Mouse (Mus musculus) lung, postnatal 36 days (tissue): ENCODE data around the gene Cep55.

ENCODE experiments used
- DNase-seq: peaks from one replicate; pipeline ENCODE4 v3.0.0; 2022; ENCODE audit warnings: mixed read lengths

Cep55 gene

GRCm38 (mm10) chr19:38045198-38045597 is 9.6 kb upstream of the Cep55 start:
- DNase-seq, result no peak

DNA sequence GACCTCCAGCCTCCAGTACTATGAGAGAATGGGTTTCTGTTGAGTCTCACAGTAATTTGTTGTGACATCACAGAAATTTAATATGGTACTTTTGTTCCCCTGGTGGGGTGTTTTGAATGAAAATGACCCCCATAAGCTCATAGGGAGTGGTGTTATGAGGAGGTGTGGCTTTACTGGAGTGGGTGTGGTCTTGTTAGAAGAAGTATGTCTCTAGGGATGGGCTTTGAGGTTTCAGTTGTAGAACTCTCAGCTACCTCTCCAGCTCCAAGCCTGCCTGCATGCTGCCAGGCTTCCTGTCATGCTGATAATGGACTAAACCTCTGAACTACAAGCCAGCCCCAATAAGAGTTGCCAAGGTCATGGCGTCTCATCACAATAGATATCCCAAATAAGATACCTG is 5.1 kb upstream of the Cep55 start:
- DNase-seq, result no peak

DNA sequence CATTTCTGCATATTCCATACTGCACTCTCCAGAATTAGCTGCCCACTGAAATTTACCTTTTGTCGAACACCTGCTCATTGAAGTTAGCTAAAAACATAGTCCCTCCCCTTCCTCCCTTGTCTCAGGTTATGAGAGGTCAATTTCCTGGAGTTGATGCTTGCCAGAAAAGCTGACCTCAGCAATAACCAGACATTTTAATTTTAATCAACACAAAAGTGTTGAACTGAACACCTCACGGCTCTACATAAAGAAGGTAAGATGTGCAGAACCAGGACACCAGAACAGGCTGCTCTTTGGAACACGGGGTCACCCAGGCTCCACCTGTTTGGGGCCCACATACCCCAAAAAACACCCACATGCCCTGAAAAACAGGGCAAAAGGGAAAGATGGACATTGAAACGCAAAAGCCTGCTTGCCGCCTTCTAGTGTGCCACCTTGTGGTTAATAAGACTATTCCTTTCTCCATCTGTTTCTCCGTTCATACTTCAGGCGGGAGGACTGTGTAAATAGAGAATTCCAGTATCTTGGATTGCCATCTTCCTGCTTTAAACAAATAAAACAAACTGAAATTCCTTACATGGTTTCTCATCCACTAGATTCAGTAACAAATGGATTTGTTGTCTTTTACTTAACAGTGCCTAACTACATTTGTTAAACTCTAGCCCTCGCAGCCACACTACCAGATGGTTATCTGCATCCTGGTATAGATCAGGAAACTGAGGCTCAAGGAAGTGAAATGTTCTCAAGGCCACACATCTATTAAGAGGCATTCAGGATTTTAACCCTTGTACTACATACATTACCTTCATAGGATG is 1.4 kb upstream of the Cep55 start:
- DNase-seq, result peak; percentile 34

DNA sequence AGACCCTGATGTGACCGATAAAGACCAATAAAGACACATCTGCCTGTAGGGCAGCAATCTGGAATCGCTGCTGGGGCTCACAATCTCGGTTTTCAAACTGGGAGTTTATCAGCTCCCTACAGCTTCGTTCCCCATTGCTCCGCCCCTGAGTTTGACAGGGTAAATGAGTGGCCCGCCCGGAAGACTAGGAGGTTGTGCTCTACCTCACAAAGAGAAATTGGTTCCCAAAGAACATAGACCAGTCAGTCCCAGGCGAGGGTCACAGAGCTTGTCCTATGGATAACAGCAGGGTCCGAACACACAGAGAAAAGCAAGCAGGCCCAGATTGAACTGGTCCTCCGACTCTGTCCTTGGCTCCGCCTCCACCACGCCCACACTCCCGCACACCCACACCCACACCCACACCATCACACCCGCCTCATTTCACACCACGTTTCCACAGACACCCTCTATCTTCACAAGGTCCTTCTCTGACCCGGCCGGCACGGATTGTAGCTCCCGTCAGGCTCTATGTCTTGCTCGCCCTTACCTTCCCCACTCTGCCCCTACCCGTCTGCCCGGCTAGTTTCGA is 577 bp upstream of the Cep55 start:
- peak; percentile 88 for DNase-seq

- DNase-seq, result no peak
Measured at GRCm38 (mm10) chr19:38055798-38056197, 987 bp downstream of the Cep55 start.

DNA sequence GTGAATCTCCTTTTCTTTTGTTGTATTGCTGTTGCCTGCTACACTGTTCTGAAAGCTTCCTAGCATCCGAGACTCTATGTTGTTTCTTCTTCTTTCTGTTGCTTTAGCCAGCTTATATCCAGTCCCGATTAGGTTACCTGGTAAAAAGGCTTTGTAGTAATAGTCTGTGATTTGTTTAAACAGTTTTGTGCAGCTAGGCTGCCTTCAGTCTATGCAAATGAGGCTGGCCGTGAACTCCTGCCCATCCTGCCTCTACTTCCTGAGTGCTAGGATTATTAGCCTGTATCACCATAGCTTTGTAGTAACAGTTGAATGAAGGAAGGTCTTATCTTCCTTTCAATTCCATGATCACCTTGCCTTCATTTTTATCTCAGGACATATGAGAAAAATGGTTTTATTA is 1.5 kb downstream of the Cep55 start:
- DNase-seq, result no peak

DNA sequence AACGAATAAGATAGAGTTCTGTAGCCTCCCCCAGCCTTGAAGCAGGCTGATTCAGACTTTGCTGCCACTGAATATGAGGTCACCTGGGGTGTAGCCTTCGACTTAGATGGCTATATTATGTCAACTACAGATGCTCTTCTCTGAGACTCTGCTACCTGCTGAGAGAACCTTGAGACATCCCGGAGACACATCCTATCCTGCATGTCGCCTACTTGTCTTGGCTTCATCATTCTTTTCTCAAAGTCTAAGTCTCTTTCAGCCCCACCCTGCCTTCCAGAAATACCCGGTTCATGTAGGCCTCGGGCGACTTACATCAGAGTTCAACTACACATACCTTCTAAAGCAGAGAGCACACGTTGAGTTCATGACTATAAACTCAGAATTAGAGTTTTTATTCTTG is 2.1 kb downstream of the Cep55 start:
- DNase-seq, result no peak

GRCm38 (mm10) chr19:38063201-38063600 is 8.4 kb downstream of the Cep55 start:
- DNase-seq, result no peak

- no peak for DNase-seq
Measured at GRCm38 (mm10) chr19:38064051-38064450, 9.2 kb downstream of the Cep55 start.

- no peak for DNase-seq
Measured at GRCm38 (mm10) chr19:38073226-38073625, 18.4 kb downstream of the Cep55 start.

DNA sequence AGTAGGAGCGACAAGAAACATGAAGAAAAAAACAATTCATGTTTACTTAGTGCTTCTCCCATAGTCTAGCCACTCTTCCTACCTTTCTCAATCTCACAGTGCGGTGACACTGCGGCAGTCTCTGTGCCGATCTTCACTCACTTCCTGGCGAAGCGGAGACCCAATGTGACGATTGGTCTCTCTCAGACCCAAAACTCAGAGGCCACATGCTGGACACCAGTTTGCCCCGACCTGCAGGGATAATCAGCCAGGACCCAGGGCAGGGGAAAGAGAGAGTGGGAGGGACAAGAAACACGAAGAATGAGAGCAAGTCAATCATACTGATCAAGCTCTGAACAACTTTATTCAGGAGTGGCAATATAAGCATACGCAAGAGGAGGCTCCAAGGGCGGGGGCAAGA is 20.2 kb downstream of the Cep55 start:
- no peak for DNase-seq

GRCm38 (mm10) chr19:38076251-38076650 is 21.4 kb downstream of the Cep55 start:
- DNase-seq, result no peak

GRCm38 (mm10) chr19:38077851-38078540 is 23.2 kb downstream of the Cep55 start:
- no peak for DNase-seq

- DNase-seq, result no peak
Measured at GRCm38 (mm10) chr19:38081361-38081760, 26.6 kb downstream of the Cep55 start.

GRCm38 (mm10) chr19:38082931-38083525 is 28.2 kb downstream of the Cep55 start:
- no peak for DNase-seq

DNA sequence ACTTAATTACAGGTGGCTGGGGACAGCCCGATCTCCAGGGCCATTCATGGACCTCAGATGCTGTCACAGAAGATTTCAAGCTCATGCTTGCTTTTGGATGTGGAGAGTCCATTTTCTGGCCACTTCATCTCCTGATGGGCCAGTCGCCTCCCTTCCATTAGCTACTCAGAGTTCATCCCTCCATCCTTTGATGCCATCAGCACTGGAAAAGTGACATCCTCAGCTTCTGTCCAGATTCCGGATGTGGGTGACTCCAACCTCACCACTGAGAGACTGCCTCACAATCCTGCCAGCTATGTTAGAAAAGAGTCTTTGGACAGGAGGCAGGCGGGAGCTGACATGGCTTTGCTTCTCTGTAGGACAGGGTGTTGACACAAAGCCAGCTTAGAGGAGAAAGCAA is 31.0 kb downstream of the Cep55 start:
- DNase-seq, result no peak

DNA sequence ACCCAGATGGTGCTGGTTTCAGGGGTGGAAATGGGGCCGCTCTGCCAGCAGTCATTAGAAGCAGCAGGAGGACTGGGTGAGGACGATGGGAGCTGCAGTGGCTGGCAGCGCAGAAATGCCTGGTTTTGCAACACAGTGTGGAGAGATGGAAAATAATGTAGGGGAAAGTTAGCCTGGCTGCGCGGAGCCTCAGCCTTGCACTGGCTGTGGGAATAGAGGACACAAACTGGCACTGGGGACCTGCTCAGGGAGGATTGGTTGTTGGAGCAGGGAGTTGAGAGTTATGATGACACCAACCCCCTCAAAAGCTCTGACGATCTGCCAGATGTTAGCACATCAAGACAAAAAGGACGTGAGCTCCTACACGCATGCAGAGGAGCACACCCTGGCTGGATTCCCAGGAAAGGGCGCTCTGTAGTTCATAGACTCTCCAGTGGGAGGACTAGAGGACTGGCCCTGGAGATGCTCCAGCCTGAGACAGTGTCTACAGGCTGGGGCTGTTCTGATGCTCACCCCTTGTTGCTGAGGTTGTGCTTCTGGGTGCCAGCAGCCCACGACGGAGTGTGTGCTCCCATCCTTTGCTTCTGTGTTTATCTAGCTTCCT is 32.2 kb downstream of the Cep55 start:
- DNase-seq, result peak; percentile 58

DNA sequence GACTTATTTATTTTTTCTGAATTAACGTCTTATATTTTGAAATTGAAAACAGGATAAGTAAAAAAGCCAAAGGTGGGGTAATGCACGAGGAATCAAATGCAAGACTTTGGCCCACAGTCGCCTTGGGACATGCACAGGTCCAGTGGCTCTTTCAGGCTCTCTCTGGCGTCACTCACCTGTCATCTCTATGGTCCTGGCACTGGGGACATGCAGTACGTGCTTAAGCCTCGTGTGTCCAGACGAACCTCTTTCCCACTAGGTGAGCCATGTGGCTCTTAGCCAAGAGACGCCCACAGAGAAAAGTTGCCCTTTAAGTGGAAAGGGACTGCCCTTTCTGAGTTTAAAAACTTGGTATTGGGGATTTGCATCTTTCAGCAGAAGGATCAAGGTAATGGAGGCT is 34.5 kb downstream of the Cep55 start:
- DNase-seq, result no peak

GRCm38 (mm10) chr19:38091512-38091985 is 36.7 kb downstream of the Cep55 start:
- DNase-seq, result peak; percentile 43

DNA sequence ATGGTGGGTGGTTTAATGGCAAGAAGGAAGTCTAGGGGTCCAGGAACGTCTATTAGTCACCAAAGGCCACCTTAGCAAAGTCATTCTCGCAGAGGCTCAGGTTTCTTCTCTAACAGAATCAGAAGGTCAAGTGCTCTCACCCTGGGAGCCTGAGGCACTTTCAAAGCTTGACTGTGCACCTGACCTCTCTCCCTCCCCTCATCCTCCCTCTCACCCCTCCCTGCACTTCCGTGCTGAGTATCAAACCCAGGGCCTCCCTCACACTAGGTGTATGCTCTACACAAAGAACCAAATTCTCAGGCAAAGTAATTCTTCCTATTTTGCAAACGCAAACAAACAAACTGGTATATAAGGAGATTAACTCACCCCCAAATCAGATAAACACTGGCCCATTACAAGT is 41.4 kb downstream of the Cep55 start:
- peak; percentile 61 for DNase-seq

DNA sequence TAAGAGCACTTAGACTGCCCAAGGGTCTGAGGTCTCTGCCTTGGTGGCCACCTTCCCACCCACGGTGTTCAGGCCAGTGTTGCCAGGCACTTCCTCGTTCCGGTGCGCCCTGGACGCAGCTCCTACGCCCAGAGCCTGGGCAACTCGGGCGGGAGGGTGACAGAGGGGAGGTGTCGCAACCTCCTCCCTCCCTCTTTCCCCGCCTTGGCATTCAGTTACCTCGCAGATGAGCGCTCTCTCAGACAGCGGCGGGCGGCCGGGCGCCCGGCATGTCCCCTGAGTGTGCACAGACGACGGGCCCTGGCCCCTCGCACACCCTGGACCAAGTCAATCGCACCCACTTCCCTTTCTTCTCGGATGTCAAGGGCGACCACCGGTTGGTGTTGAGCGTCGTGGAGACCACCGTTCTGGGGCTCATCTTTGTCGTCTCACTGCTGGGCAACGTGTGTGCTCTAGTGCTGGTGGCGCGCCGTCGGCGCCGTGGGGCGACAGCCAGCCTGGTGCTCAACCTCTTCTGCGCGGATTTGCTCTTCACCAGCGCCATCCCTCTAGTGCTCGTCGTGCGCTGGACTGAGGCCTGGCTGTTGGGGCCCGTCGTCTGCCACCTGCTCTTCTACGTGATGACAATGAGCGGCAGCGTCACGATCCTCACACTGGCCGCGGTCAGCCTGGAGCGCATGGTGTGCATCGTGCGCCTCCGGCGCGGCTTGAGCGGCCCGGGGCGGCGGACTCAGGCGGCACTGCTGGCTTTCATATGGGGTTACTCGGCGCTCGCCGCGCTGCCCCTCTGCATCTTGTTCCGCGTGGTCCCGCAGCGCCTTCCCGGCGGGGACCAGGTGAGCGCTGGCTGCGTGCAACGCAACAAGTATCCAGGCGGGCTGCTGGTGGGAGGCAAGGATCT is 42.3 kb downstream of the Cep55 start, which contains the start of gene Ffar4:
Gene Ffar4 (plus strand): TSS at position 214 of the 901 bp plus-strand sequence.
- DNase-seq, result peak; percentile 82

- no peak for DNase-seq
Measured at GRCm38 (mm10) chr19:38107871-38108270, 53.1 kb downstream of the Cep55 start.
